Mouse (Mus musculus) hematopoietic stem cell, adult 5-6 weeks (primary cell): ENCODE data around the gene Gca. TPM values are rescaled to one million over a fixed set of nuclear protein-coding genes. Genes with fewer than 3 reads are reported as not detected.

Source experiments
- ATAC-seq, 2 experiments: fragments of 125-278 bp in 1 of 2; replicated peaks in 1 of 2; 2 replicates each; pipeline ENCODE4 v1.8.0; 2016 to 2017; ENCODE audit warnings: inconsistent platforms in 2 of 2, mild to moderate bottlenecking in 2 of 2, moderate number of reproducible peaks in 2 of 2, low read depth in 1 of 2, moderate TSS enrichment in 1 of 2; ENCODE audit not compliant: low FRiP score in 2 of 2, poor library complexity in 2 of 2, severe bottlenecking in 2 of 2, insufficient read depth in 1 of 2, low TSS enrichment in 1 of 2
- total RNA-seq: library from RNA; stranded (forward); fragments of 172-1452, 232-1000 nt; gene quantifications from 2 replicates; pipeline ENCODE4 v1.2.3, GENCODE M21; 2017

The Gca gene
- total RNA-seq, 1 experiment from 2014 or later, result 7.3 TPM

DNA sequence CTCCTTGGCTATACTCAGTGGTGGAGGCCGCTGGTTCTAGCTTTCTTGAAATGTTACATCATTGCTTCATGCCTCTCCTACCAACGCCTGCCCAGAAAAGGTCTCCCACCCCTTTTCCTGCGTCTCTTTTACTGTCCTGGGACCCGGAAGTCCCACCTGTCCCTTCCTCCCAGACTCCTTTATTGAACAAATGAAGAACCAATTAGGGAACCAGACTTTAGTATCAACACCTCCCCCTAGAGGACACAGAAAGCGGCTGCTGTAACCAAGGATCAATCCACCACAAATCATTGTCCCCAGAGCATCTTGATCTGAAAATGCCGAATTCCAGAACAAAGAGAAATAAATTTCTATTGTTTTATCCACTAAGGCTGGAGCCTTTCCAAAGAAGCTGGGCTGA lies 3.5 kb upstream of the Gca start:
- ATAC-seq, result no peak

DNA sequence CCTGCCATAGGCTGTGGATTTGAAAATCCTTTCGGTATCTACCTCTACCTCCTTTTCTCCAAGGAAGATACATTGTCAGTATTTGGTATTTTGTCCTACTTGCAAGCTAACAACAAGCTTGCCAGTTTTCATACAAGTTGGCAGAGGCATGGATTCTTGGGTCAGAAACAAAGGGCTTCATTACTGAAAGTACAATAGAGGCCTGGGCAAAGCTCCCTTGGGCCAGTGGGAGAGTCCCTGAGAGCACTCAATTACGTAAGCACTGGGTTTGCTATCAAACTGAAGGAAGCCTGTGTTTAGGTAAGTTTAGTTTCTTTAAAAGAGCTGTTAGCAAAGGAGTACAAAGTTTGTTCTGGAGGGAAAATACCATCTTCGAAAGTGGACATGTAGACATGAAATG lies 1.5 kb upstream of the Gca start:
- no peak for ATAC-seq

DNA sequence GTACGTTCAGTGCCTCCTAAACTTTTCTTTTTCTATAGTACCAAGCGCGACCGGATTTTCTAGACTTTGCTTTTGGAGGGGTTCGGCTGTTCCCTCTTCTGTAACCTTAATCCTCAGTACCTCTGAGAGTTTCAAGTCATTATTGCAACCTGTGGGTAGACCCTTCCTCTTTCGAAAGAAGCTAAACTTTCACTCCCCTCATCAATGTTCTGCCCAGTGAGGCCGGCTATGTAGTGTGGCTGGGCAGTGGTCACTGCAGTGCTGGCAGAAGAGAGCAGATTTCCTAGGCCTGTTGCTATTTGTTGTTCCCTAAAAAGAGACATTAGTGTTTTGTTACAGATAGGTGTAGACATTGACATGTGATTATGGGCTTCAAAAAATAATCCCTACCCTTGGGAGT lies 754 bp downstream of the Gca start:
- ATAC-seq, result no peak; a peak in 1 of 4 replicates

DNA sequence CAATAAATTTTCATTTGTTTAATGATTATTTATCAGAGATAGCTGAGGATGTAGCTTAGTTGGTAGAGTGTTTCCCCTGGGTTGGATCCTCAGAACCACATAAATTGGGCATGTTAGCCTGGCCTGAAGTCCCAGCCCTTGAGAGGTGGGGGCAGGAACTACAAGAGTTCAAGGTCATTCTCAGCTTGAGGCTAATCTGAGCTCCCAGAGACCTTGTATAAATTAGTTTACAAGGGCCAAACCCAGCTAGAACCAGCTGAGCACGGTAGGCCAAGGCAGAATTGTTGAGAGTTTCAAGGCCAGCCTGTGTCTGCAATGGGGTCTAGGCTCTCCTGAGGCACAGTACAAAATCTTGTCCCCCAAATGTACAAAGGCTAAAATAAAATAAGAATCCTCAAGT lies 1.5 kb downstream of the Gca start:
- no peak for ATAC-seq

DNA sequence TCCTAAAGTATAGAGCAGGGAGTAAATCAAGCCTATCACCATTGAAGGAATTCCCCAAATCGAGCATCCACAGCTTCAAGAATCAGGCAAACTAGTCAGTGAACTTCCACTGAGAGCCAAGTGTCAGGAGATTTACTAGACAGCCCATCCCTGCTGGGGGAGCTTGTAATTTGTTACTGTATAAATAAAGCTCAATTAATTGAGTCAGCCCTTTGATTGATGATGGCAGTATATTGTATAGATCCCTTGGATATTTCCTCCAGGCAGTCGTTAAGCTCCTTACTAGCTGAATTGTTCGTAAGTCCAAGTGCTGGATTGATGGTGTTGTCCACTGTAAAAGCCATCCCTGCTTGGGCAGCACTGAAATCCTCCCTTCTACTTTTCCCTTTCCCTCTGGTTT lies 5.8 kb downstream of the Gca start:
- ATAC-seq, result no peak

DNA sequence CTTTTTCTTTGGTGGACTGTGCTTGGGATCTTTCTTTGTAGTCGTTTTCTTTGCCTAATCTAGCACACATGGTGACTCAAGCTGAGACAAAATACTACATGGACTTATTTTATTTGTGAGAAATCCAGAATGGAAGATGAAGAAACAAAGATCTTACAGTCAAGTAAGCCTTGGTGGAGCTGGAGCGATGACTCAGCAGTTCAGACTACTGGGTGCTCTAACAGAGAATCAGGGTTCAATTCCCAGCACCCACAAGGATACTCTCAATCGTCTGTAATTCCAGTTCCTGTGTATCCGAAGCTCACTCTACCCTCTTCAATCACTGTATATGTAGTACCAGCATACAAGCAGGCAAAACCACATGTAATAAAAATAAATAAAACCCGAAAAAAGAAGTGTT lies 6.2 kb downstream of the Gca start:
- no peak for ATAC-seq

DNA sequence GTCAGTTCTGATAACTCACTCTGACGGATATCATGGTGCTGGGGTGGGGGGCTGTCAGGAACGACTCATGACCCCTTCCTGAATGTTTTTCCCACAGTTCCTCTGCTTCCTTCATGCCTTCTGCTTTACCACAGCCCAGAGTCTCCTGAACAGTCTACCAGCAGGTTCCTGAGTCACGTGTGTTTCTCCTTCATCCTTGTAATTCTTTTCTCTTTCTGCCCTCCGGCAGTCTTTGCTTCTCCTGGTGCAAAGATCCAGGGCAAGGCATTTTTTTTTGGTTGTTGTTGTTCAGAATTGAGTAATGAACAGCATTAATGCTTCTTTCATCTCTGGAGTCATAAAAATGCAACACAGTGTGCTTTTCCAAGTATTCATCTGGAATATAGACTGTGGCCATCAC lies 6.7 kb downstream of the Gca start:
- ATAC-seq, result no peak

DNA sequence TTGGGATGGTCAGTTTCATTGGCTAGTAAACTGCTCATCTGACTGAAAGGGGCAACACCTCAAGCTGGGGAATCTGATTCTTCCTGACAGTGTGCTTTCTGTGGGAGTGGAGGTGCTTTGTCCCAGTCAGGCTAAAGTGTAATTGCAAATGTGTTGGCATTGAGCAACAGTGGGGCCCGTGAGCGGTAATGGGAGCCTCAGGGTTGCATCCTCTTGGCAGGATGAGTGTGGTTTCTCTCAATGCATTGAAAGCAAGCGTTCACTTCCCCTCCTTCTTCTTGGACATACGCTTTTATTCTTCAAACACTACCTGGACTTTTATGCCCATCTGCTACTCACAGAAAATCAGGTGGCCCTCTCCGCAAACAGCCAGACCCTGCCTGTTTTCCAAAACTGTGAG lies 8.7 kb downstream of the Gca start:
- peak in 1 of 2 experiments; percentile 75; a peak in 1 of 4 replicates for ATAC-seq

DNA sequence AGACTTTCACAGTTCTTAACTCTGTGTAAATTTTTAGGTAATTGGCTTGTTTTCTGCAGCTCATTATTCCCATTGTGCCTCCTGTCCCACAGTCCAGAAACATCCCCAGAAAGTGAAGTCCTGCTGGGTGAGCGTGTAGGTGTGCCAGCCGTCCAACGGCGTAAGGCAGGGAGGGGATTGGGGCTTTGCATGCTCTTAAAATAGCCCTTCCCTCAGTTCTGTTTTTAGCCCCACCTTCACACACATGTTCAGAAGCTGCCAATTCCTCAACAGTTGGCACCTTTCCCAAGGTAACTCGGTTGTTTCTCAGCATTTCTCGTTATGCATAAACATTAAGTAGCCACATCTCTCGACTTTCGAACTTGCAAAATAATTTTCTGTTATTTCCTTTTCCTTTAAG lies 17.6 kb downstream of the Gca start:
- peak in 1 of 2 experiments; percentile 27; a peak in 2 of 4 replicates for ATAC-seq

DNA sequence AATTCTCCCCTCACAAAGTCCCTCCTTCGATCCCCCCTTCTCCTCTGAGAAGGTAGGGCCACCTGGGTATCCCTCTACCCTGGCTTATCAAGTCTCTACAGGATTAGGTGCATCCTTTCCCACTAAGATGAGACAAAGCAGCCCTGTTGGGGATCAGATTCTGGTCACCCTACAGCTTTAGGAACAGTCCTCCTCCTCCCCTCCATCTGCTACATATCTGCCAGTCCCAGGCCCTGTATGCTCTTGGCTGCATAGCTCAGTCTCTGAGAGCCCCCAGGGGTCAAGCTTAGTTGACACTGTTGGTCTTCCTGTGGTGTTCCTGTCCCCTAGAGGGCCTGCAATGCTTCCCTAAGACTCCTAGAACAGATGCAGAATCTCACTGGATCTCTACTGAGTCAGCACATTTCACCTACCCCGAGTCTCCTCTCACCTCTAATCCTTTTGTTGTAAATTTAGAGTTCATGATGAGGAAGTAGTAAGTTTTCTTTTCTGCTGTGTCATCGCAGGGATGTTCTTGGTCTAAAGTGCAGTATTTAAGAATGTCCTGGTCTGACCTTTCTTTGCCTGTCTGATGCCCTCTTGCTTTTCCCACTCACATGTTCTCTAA lies 21.0 kb downstream of the Gca start:
- ATAC-seq, result peak; percentile 89 to 90

DNA sequence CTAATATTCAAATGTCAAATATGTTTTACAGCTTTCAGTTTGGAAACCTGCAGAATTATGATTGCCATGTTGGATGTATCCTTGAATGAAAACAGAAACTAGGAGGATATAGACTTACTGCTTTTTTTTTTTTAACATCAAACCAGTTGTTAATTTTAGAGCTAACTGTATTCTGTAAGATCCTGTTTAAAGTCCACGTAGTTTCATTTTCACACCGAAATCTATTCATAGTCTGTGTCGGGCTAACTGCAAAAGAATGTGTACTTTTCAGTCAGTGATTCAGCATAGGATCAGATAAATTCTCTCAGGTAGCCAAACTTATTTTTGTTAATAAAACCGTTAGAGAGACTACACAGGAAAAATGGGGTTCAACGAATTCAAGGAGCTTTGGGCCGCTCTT lies 21.8 kb downstream of the Gca start:
- no peak for ATAC-seq

DNA sequence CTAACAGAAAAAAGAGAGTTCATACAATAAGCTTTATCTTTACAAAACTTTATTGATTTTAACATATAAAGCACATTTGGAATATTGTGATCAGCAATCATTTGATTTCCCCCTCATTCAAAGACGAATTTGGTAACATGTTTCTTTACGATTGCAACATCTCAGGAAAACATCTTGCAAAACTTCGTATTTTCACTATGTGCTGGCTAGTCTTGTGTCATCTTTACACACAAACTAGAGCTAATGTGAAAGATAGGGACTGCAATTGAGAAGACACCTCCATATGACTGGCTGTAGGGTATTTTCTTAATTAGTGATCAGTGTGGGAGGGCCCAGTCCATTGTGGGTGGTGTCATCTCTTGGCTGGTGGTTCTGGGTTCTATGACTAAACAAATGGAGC lies 42.2 kb downstream of the Gca start:
- peak in 1 of 2 experiments; percentile 32; a peak in 1 of 4 replicates for ATAC-seq

DNA sequence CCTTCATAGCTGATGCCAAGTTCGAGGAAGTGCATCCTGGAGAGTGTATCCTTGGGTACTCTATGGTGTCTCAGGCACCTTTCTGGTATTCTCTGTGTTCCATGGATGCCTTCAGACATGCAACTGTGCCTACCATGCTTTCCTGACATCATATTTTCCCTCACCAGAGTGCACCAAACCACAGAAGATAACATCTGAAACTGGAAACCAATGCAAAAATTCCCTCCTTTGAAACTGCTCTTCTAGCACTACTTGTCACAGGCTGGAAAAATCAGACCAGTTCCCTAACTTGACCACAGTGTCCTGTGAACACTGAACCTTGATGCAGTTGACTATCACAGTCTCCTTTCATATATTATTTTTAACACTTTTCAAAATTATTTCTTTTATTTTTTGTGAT lies 45.5 kb downstream of the Gca start:
- no peak for ATAC-seq

DNA sequence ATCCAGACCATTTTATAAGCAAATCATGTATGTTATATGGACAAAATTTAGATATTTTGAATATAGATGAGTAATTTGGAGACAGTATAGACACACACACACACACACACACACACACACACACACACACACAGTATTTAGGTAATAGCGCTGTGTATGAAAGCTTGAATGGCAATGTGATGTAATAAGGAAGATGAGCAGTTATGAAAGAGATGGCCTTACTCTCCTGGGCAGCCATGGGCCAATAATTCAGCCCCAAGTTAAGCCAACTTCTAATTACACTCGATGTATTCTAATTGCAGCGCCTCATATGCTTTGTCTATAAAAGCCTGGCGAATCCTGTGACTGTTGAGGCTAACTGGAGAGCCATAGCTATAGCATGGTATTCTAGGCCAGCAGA lies 50.3 kb downstream of the Gca start:
- peak in 1 of 2 experiments; percentile 51; a peak in 1 of 4 replicates for ATAC-seq

DNA sequence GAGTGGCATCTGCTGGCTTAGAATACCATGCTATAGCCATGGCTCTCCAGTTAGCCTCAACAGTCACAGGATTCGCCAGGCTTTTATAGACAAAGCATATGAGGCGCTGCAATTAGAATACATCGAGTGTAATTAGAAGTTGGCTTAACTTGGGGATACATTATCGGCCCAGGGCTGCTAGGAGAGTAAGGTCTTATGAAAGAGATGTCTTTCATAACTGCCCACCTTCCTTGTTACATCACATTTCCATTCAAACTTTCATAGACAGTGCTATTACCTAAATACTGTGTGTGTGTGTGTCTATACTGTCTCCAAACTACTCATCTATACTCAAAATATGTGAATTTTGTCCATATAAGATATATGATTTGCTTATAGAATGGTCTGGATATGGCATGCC lies 51.2 kb downstream of the Gca start:
- ATAC-seq, result peak in 1 of 2 experiments; percentile 48; a peak in 1 of 4 replicates

DNA sequence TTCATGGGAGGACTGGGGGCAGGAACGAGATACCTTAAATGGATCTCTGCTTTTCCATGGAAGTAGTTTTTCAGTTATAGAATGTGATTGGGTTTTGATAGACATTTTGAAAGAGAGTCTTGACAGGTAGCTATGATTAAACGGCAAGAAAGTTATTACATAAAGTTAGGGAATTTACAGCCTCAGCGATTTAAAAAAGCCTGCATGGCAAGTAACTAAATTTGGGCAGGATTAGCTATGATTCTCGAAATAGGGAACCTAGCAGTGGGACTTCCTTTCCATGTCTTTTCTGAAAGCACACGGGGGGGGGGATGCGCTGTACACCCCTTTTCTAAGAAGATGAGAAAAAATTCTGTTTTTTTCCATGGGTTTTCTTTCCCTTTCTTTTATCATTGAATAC lies 53.2 kb downstream of the Gca start:
- ATAC-seq, result no peak

DNA sequence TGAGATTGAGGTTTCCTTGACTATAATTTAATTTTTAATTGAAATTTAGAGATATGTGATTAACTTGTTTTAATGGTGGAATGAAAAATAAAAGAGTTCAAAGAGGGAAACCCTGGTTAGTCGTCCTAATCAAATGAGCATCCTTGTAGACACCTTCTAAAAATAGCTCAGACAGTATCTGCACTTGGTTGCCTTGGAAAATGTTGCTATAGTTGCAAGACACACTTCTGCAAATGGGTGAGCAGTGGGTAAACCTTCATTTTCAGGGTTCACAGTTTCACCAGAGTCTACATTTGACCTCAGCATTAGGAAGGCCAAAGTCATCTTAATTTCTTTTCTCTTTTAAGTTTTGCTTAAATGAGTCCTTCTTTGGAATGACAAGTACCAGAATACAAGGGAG lies 54.3 kb downstream of the Gca start:
- ATAC-seq, result no peak

DNA sequence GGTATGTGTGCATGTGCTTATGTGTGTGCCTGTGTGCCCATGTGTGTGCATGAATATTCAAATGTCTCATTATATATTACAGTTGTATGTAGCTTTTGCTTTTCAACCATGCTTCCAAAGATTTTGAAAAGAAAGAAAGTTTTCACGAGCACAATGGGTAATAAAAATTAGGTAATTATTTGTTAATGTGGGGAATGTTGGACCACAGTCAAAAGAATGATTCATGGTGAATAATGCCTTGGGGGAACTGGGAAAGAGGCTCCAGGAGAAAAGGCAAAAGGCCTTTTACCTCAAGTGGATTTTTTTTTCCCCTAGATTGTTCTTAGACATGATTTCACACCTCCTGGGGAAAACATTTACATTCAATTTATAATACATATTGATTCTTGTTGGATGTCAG lies 61.9 kb downstream of the Gca start:
- ATAC-seq, result no peak

DNA sequence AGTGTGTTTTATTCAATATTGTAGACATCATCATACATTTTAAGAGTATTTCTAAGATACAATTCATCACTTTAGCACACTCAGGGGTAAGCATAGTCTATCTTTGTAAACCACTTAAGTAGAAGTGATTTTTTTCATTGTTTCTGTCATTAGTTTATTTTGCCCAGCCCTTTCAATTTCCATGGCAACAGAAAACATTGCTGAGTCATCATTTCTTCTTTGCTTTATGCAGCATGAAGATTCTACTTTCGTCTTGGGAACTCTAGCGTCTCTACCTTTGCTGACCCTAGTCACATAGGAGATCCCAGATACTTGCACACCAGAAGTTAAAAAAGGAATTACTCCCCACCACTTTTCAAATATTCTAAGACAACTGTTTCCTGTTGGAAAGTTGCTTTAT lies 63.6 kb downstream of the Gca start:
- ATAC-seq, result no peak

DNA sequence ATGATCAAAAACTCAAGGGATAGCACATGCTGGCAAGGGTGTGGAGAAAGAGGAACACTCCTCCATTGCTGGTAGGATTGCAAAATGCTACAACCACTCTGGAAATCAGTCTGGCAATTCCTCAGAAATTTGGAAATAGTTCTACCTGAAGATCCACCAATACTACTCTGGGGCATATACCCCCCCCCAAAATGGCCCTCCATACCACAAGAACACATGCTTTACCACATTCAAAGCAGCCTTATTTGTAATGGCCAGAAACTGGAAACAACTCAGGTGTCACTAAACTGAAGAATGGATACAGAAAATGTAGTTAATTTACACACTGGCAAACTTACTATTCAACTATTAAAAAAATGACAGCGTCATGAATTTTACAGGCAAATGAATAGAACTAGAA lies 66.6 kb downstream of the Gca start:
- ATAC-seq, result no peak
